Mouse (Mus musculus) midbrain, embryonic 11.5 days (tissue): Measurements from ENCODE around the gene Wdr19. TPM values are rescaled to one million over a fixed set of nuclear protein-coding genes. Genes with fewer than 3 reads are reported as not detected.

Experiments used
- ATAC-seq: fragments of 200-750 bp; cut with Nextera tagmentation; 2 replicates; pipeline ENCODE4 v1.8.0; 2017; ENCODE audit warnings: moderate TSS enrichment, moderate library complexity; ENCODE audit not compliant: low FRiP score
- DNase-seq: peaks from one replicate; pipeline ENCODE4 v3.0.0; 2015; ENCODE audit warnings: low spot score; ENCODE audit errors: missing footprints
- H3K27ac ChIP-seq: fragments of 300-500 bp; sonication (generic); 2 replicates; pipeline ENCODE4 v1.5.1; 2014; ENCODE audit warnings: low read depth, low read length
- H3K27me3 ChIP-seq: fragments of 300-500 bp; sonication (generic); 2 replicates; pipeline ENCODE4 v1.6.1; 2014; ENCODE audit warnings: mild to moderate bottlenecking, low read length, moderate library complexity, mixed read lengths; ENCODE audit not compliant: control insufficient read depth, insufficient read depth
- H3K36me3 ChIP-seq: fragments of 300-500 bp; sonication (generic); 2 replicates; pipeline ENCODE4 v1.6.1; 2014; ENCODE audit warnings: mild to moderate bottlenecking, low read length, moderate library complexity, mixed read lengths; ENCODE audit not compliant: control insufficient read depth, insufficient read depth
- H3K4me1 ChIP-seq: fragments of 300-500 bp; sonication (generic); 2 replicates; pipeline ENCODE4 v1.6.1; 2014; ENCODE audit warnings: low read length; ENCODE audit not compliant: control insufficient read depth, insufficient read depth
- H3K4me2 ChIP-seq: fragments of 300-500 bp; sonication (generic); 2 replicates; pipeline ENCODE4 v1.6.1; 2014; ENCODE audit warnings: mild to moderate bottlenecking, moderate library complexity
- H3K4me3 ChIP-seq: fragments of 300-500 bp; sonication (generic); 2 replicates; pipeline ENCODE4 v1.5.1; 2014; ENCODE audit warnings: low read depth, low read length
- H3K9ac ChIP-seq: fragments of 300-500 bp; sonication (generic); 2 replicates; pipeline ENCODE4 v1.6.1; 2014; ENCODE audit warnings: low read length
- H3K9me3 ChIP-seq: fragments of 300-500 bp; sonication (generic); 2 replicates; pipeline ENCODE4 v1.6.1; 2016; ENCODE audit warnings: low read length; ENCODE audit not compliant: control insufficient read depth
- WGBS: fragments of 180-500 bp; shearing (Covaris S2); extraction: QIAGEN DNeasy Blood & Tissue Kit; methylation state at CpG from one replicate; pipeline ENCODE4 v1.1.7; 2014; 5-methylcytosine and 5-hydroxymethylcytosine counted together
- polyA plus RNA-seq: library from polyadenylated mRNA; unstranded; fragments of >200 nt; fragmentation: Nextera tagmentation; extraction: Ambion mirVana; gene quantifications from 2 replicates; pipeline ENCODE4 v1.2.1, GENCODE M21; 2014

The Wdr19 gene
- polyA plus RNA-seq, 1 experiment from 2014 or later: 14.6 TPM

- DNase-seq (peak; percentile 51), ATAC-seq (no peak)
- WGBS: 92% methylated on average over 20 of the region's 20 CpGs
- Histone ChIP-seq H3K27ac (no peak overlapping the region), H3K4me3 (no peak overlapping the region), H3K9me3 (no peaks in the 10 kb centered on the region), H3K9ac (no peak overlapping the region), H3K36me3 (no peaks in the 10 kb centered on the region), H3K27me3 (no peaks in the 10 kb centered on the region), H3K4me1 (no peaks in the 10 kb centered on the region), H3K4me2 (no peak overlapping the region)
Observed at GRCm38 (mm10) chr5:65158696-65159305, 40.7 kb upstream of the Wdr19 start.

DNA sequence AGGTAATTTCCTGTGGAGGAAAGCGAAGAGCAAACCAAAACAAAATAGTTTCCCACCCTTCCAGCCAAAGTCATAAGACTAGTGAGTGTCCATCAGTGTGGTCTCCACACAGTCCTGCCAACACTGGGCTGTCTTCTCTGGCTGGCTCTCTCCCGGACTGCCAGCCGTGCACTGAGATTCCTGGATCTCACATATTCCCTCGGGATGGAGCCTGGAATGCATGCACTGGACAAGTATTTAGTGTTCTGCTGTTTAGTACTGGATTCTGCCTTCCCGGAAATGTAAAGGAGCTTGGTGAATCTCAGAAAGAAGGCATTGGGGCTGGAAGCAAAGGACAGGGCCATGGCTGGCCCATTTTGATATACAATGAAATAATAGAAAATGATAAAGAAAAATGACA lies 36.5 kb upstream of the Wdr19 start:
- Histone ChIP-seq H3K4me1 (no peaks in the 10 kb centered on the region), H3K9ac (no peak overlapping the region), H3K9me3 (no peaks in the 10 kb centered on the region), H3K27ac (no peak overlapping the region), H3K4me3 (no peak overlapping the region), H3K4me2 (no peak overlapping the region), H3K36me3 (0 out of 2 replicates have a peak, but pooled peaks cover 5% of the 10 kb centered on the region), H3K27me3 (no peaks in the 10 kb centered on the region)
- DNase-seq (no peak), ATAC-seq (no peak)
- 76% methylated on average over 5 of the region's 5 CpGs for WGBS

DNA sequence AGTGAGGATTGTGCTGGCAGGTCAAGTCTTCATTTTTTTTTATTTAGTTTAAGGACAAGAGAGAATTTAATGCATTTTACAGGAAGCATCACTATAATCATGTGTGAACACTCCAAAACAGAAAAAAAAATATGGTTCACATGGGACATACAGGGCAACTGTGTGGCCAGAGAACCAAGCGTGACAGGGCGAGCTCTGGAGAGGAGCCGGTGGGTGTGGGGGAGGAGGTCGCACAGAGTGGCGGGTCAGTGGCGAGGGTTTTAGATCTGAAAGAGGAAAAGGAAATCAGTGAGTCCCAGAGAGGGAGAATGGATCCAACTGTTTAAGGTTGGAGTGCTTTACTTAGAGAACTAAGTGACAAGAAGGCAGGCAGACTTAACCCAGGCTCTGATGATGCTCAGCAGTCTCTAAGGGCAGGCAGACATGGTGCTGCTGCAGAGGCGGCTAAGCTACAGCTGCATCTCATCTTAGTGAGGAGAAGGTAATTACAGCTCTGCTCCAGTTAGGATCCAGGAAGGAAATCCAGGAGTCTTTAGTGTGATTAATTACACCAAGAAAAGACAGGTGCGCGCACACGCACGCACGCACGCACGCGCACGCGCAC lies 35.9 kb upstream of the Wdr19 start:
- Histone ChIP-seq H3K9me3 (no peaks in the 10 kb centered on the region), H3K4me2 (no peak overlapping the region), H3K27me3 (no peaks in the 10 kb centered on the region), H3K4me3 (no peak overlapping the region), H3K4me1 (no peaks in the 10 kb centered on the region), H3K36me3 (0 out of 2 replicates have a peak, but pooled peaks cover 5% of the 10 kb centered on the region), H3K27ac (no peak overlapping the region), H3K9ac (no peak overlapping the region)
- DNase-seq (no peak), ATAC-seq (no peak)
- whole genome bisulfite sequencing: 90% methylated on average over 17 of the region's 17 CpGs

- Histone ChIP-seq H3K4me2 (no peak overlapping the region), H3K9ac (no peak overlapping the region), H3K27me3 (no peaks in the 10 kb centered on the region), H3K4me1 (no peaks in the 10 kb centered on the region), H3K4me3 (no peak overlapping the region), H3K27ac (no peak overlapping the region), H3K36me3 (0 out of 2 replicates have a peak, but pooled peaks cover 3% of the 10 kb centered on the region), H3K9me3 (no peaks in the 10 kb centered on the region)
- WGBS: 89% methylated on average over 9 of the region's 9 CpGs
- ATAC-seq (no peak), DNase-seq (no peak)
Observed at GRCm38 (mm10) chr5:65170206-65170605, 29.3 kb upstream of the Wdr19 start.

DNA sequence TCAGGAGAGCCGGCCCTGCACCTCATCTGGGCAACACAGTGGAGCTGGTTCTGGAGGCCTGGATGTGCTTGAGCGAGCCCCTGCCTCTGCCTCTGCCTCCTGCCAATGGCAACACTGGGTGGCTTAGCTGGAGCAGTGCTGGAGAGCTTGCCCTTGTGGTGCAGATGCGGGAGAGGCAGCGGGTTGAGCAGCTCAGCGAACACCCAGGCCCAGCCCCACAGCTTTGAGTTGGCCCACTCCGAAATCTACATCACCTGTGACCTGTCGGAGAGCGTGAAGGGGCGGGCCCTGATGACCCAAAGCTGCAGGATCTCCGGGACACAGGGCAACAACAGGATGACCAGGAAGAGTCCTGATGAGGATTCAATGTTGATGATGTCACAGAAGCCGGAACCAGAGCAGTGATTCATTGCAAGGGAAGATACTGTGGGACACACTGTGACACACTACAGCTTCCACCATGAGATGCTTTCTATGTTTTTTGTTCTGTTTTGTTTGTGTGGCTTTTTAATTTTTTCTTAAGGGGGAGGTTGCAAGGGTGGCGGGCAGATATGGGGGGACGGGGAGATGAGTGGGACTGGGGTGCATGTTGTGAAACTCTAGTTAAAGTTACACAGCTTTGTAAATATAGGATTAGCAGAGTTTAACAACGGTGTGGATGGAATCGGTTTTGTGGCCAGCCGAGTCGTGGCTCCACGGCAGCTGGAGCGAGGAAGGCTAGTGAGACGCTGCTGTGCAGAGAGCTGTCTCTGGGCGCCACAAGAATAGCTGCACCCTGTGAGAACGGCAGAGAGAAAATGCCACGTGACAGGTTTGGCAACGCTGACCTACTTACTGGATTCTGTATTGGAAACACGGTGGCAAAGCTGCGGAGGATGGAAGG lies 24.2 kb upstream of the Wdr19 start:
- H3K27ac ChIP-seq: 0 out of 2 replicates have a peak overlapping the region, but pooled peaks have one; percentile 11
- peaks cover 4% of the 10 kb centered on the region; the same call in 1 of the 2 replicates for H3K4me1 ChIP-seq
- no peak; the same call in 1 of the 2 replicates for ATAC-seq
- H3K9ac ChIP-seq: peak overlapping the region; percentile 14
- DNase-seq: peak; percentile 61
- WGBS: 69% methylated on average over 26 of the region's 26 CpGs
- H3K27me3 ChIP-seq: no peaks in the 10 kb centered on the region
- H3K4me2 ChIP-seq: peak overlapping the region; percentile 7; the same call in 1 of the 2 replicates
- H3K36me3 ChIP-seq: no peaks in the 10 kb centered on the region
- no peaks in the 10 kb centered on the region for H3K9me3 ChIP-seq
- H3K4me3 ChIP-seq: no peak overlapping the region

GRCm38 (mm10) chr5:65175918-65176484 lies 23.5 kb upstream of the Wdr19 start:
- Histone ChIP-seq H3K4me2 (peak overlapping the region; percentile 7; the same call in 1 of the 2 replicates), H3K9ac (peak overlapping the region; percentile 14)

GRCm38 (mm10) chr5:65177026-65177514 lies 22.4 kb upstream of the Wdr19 start:
- ATAC-seq (no peak), DNase-seq (peak; percentile 81)
- Histone ChIP-seq H3K36me3 (no peaks in the 10 kb centered on the region), H3K9ac (no peak overlapping the region), H3K4me2 (no peak overlapping the region), H3K27ac (no peak overlapping the region), H3K9me3 (no peaks in the 10 kb centered on the region), H3K4me3 (no peak overlapping the region), H3K4me1 (peaks cover 4% of the 10 kb centered on the region; the same call in 1 of the 2 replicates), H3K27me3 (no peaks in the 10 kb centered on the region)
- 83% methylated on average over 11 of the region's 11 CpGs for WGBS

More at GRCm38 (mm10) chr5:65175918-65176484, 23.5 kb upstream of the Wdr19 start:
- peak; percentile 83 for DNase-seq
- Histone ChIP-seq H3K27me3 (no peaks in the 10 kb centered on the region), H3K36me3 (no peaks in the 10 kb centered on the region), H3K27ac (0 out of 2 replicates have a peak overlapping the region, but pooled peaks have one; percentile 11), H3K4me1 (peaks cover 4% of the 10 kb centered on the region; the same call in 1 of the 2 replicates), H3K4me3 (no peak overlapping the region), H3K9me3 (no peaks in the 10 kb centered on the region)
- ATAC-seq: peak; percentile 75
- WGBS: 76% methylated on average over 13 of the region's 13 CpGs

- Histone ChIP-seq H3K9ac (no peak overlapping the region), H3K4me3 (no peak overlapping the region), H3K36me3 (no peaks in the 10 kb centered on the region), H3K4me2 (no peak overlapping the region), H3K27me3 (no peaks in the 10 kb centered on the region), H3K27ac (no peak overlapping the region), H3K9me3 (no peaks in the 10 kb centered on the region), H3K4me1 (peaks cover 4% of the 10 kb centered on the region; the same call in 1 of the 2 replicates)
- DNase-seq (no peak), ATAC-seq (no peak)
- WGBS: 94% methylated on average over 9 of the region's 9 CpGs
Observed at GRCm38 (mm10) chr5:65178477-65178876, 21.0 kb upstream of the Wdr19 start.
